Mouse (Mus musculus) activated CD4-positive, CD25-positive, alpha-beta regulatory T cell (primary cell): Measurements from ENCODE around the gene Cpa5. TPM values are rescaled to one million over a fixed set of nuclear protein-coding genes. Genes with fewer than 3 reads are reported as not detected.

ENCODE experiments used
- polyA plus RNA-seq, 2 experiments: library from polyadenylated mRNA; unstranded; fragments of 100-300 nt; shearing (Covaris generic); gene quantifications; one replicate each; pipeline ENCODE4 v1.2.1; 2017

The Cpa5 gene
- polyA plus RNA-seq: not detected

DNA sequence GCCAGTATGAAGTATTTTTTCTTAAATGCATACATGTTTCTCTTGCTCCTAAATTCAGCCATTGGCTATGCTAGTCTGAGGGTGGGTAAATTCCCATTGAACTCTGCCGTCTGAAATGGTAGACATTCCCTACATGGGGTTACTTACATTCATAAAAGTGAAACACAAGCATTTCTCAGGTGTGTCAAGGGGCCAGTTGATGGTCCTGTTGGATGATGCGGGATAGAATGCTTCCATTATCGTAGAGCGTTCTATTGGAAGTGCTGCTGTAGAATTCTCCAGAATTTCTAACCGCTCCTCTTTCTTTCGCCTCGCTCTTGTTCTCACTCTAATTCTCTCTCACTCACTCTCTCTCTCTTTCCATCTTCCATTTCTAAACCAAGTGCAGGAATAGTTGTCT lies at the start of gene Cpa5:
Gene Cpa5, plus strand, starts transcription at position 301 of the 400 bp plus-strand sequence.

DNA sequence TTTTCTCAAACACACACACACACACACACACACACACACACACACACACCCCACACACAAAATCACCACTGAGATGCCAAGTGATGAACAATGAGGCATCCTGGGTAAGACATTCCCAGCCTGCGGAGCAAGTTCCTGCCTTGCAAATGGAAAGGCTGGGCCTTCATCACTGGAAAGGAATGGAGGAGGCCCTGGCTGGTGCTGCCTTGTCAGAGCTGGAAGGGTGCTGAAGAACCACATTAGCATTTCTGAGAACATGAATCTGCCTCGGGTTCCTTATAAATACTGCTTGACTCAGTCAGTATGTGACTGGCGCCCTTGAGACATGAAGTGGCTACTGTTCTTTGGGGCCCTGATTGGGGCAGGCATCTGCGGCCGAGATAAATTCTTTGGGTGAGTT lies 42.7 kb upstream of the Cpa5 start, which contains the start of gene Cpa4:
Gene Cpa4, plus strand, starts transcription at position 301 of the 400 bp plus-strand sequence.

DNA sequence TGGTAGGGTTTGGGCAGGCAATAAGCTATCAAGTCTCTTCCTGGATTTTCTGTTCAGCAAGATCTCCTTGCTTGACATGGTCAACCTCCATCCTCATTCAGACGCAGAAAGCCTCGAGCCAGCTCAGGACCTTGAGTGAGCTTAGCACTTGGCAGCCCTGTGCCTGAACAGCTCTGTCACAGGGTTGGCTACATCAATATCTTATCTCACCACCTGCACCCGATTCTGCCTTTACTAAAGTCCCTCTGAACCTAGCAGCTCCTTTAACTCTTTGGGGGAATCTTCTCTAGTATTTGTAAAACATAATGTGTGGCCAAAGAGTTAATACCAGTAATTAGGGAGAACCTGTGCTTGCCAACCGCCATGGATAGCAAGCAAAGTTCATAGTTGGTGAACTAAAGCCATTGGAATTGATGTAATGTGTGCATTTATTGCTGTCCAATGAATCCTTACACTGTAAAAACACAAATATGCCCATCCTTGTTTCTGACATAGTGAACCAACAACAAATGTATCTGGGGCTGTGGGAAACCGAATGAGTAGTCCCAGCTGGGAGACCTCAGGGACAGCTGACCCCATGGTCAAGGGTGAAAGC lies 28.0 kb downstream of the Cpa5 start, which contains the start of gene Cpa1:
Gene Cpa1, plus strand, starts transcription at position 545 of the 595 bp plus-strand sequence.

Other genes starting within 250 kb of the Cpa5 start
- gene Zc3hc1, start 220.0 kb upstream of the Cpa5 start, polyA plus RNA-seq: 10 to 100 TPM; 23.3 to 31.6 TPM
- gene Klhdc10, start 209.1 kb upstream of the Cpa5 start, polyA plus RNA-seq: 10 to 100 TPM in 1 of 2 experiments, 1 to 10 TPM in 1; 9.6 to 10.3 TPM
- gene Tmem209, start 101.2 kb upstream of the Cpa5 start, polyA plus RNA-seq: 10 to 100 TPM; 43.6 to 50.4 TPM
- gene Ssmem1, start 101.2 kb upstream of the Cpa5 start, polyA plus RNA-seq: under 1 TPM in 1 of 2 experiments, not detected in 1; 0.39 TPM
- under 1 TPM in 1 of 2 experiments, not detected in 1; 0.12 TPM for gene Cpa2, start 69.4 kb upstream of the Cpa5 start, polyA plus RNA-seq
- under 1 TPM in 1 of 2 experiments, not detected in 1; 0.06 TPM for gene Cpa4, start 42.6 kb upstream of the Cpa5 start, polyA plus RNA-seq
- gene Cpa1, start 28.2 kb downstream of the Cpa5 start, polyA plus RNA-seq: not detected
- gene Cep41, start 82.7 kb downstream of the Cpa5 start, polyA plus RNA-seq: 10 to 100 TPM in 1 of 2 experiments, 1 to 10 TPM in 1; 7.9 to 11.0 TPM
- 1 to 10 TPM in 1 of 2 experiments, under 1 TPM in 1; 0.48 to 1.2 TPM for gene Mest, start 112.5 kb downstream of the Cpa5 start, polyA plus RNA-seq